Mouse (Mus musculus): ENCODE results near the gene Thyn1. TPM values are rescaled to one million over a fixed set of nuclear protein-coding genes. Genes with fewer than 3 reads are reported as not detected.

Thyn1 gene
- total and polyA plus RNA-seq, 3 experiments: 141 to 203 (median 150) TPM

DNA sequence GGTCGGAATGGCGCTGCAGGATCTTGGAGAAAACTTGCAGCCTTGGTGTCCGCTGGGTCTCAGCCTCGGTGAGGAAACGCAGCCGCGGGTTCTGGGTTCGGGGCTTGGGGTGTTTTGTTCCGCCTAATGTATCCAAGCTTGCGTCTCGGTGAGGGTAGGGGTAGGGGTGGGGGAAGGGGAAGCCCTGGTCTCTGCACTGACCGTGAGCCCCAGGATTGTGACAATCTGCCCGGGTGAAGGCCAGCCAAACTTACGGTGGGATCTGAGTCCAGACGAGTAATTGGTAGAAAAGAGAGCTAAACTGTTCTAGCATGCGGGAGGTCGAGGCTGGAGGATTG lies 31.2 kb downstream of the Thyn1 start:
- in situ Hi-C loops (cut with MboI; ENCODE audit: low pct_ligation_motif_present, low pct_unique_long_range_greater_than_20kb, low sequenced_read_pairs): no loop called here
- peak overlapping the region; percentile 88 for H3K4me2 ChIP-seq (ENCODE audit: insufficient read depth, low read depth, poor library complexity, severe bottlenecking)
- H3K9ac ChIP-seq (ENCODE audit: insufficient read depth, low read depth): peak overlapping the region; percentile 91
- no peak for TF ChIP-seq POLR2AphosphoS2 (IDR thresholded peaks at IDR 0.05; ENCODE audit: low read depth, low read length)
- no peak for TF ChIP-seq JUN (IDR thresholded peaks at IDR 0.05; ENCODE audit: insufficient read depth, low read depth, low read length)
- peak; percentile 31; the same call in 1 of the 2 replicates for TF ChIP-seq TCF12 (IDR thresholded peaks at IDR 0.05; ENCODE audit: low read depth, low read length)
- peak; percentile 50; the same call in 1 of the 2 replicates for TF ChIP-seq CHD2 (IDR thresholded peaks at IDR 0.05; ENCODE audit: low read length)
- no peak for TF ChIP-seq JUND (conservative IDR thresholded peaks at IDR 0.05; ENCODE audit: low read depth, low read length)
- TF ChIP-seq HCFC1 (IDR thresholded peaks at IDR 0.05; ENCODE audit: low read depth, low read length): no peak; the same call in 1 of the 2 replicates
- TF ChIP-seq USF1 (IDR thresholded peaks at IDR 0.05; ENCODE audit: low read depth, low read length): no peak
- peak; percentile 57 for TF ChIP-seq SIN3A (IDR thresholded peaks at IDR 0.05; ENCODE audit: low read length)
- TF ChIP-seq IRF4 (IDR thresholded peaks at IDR 0.05; ENCODE audit: low read depth, low read length): 0 out of 2 replicates have a peak, but pooled peaks have one; percentile 6
- TF ChIP-seq KAT2A (IDR thresholded peaks at IDR 0.05; ENCODE audit: insufficient replicate concordance, low read length): 0 out of 2 replicates have a peak, but pooled peaks have one; percentile 6
- no peak for TF ChIP-seq GABPA (IDR thresholded peaks at IDR 0.05; ENCODE audit: insufficient replicate concordance, low read depth, low read length)
- TF ChIP-seq POLR2A (IDR thresholded peaks at IDR 0.05; ENCODE audit: low read depth, low read length): peak; percentile 57; the same call in 1 of the 2 replicates
- dilution Hi-C loops (cut with MboI; ENCODE audit: extremely low pct_ligation_motif_present, extremely low pct_unique_long_range_greater_than_20kb, low sequenced_read_pairs): no loop called here
- peaks cover 48% of the 10 kb centered on the region for H3K79me2 ChIP-seq (replicated peaks; ENCODE audit: control insufficient read depth, extremely low read depth, insufficient read depth, poor library complexity, severe bottlenecking)
- H3K4me3 ChIP-seq (replicated peaks in 1 of 3; ENCODE audit: low read depth in 2 of 3, low read length in 2 of 3, poor library complexity in 1 of 3): peak overlapping the region; percentile 71 to 98 (median 88)
- H3K36me3 ChIP-seq (replicated peaks in 1 of 2; ENCODE audit: control insufficient read depth in 1 of 2, insufficient read depth in 1 of 2, low read length in 1 of 2): peaks cover 2 to 30% of the 10 kb centered on the region in 2 experiments
- no peak for DNase-seq (ENCODE audit: extremely low read depth)
- H3K27me3 ChIP-seq (replicated peaks): peaks cover 2% of the 10 kb centered on the region
- H3K4me1 ChIP-seq (ENCODE audit: control insufficient read depth in 1 of 2, insufficient read depth in 2 of 2): peaks cover 17 to 49% of the 10 kb centered on the region in 2 experiments
- H3K9me3 ChIP-seq (replicated peaks; ENCODE audit: low read length): no peaks in the 10 kb centered on the region
- H3K27ac ChIP-seq (ENCODE audit: insufficient read depth, low read depth): no peak overlapping the region

DNA sequence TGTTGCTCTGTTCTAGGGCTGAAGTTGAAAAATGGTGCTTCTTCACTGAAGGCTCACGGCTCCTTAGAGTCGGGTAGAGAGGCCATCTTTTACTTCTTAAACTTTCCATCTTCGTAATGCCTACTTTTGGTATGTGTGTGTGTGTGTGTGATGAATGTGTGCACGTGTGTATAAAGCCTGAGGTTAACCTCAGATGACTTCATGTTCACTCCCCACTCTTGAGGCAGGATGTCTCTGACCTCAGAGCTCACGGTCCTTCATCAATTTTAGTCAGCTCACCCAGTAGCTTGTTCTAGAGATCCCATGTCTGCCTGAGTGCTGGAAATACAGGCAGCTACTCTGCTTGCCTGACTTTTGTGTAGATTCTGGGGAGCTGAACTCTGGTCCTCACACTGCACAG lies 44.4 kb downstream of the Thyn1 start:
- no peak overlapping the region for H3K9ac ChIP-seq (ENCODE audit: insufficient read depth, low read depth)
- in situ Hi-C loops (cut with MboI; ENCODE audit: low pct_ligation_motif_present, low pct_unique_long_range_greater_than_20kb, low sequenced_read_pairs) (no loop called here), dilution Hi-C loops (cut with MboI; ENCODE audit: extremely low pct_ligation_motif_present, extremely low pct_unique_long_range_greater_than_20kb, low sequenced_read_pairs) (no loop called here)
- H3K9me3 ChIP-seq (replicated peaks; ENCODE audit: low read length): no peaks in the 10 kb centered on the region
- no peak overlapping the region; the same call in 1 of the 2 replicates for H3K27ac ChIP-seq (ENCODE audit: insufficient read depth, low read depth)
- peaks cover 68 to 97% of the 10 kb centered on the region in 2 experiments for H3K36me3 ChIP-seq (replicated peaks in 1 of 2; ENCODE audit: control insufficient read depth in 1 of 2, insufficient read depth in 1 of 2, low read length in 1 of 2)
- DNase-seq (ENCODE audit: extremely low read depth): no peak
- TF ChIP-seq BHLHE40 (IDR thresholded peaks at IDR 0.05; ENCODE audit: low read depth, low read length) (0 out of 2 replicates have a peak, but pooled peaks have one; percentile 24), SMC3 (IDR thresholded peaks at IDR 0.05; ENCODE audit: low read depth, low read length) (no peak)
- no peak overlapping the region for H3K4me3 ChIP-seq (replicated peaks in 1 of 3; ENCODE audit: low read depth in 2 of 3, low read length in 2 of 3, poor library complexity in 1 of 3)
- no peaks in the 10 kb centered on the region for H3K79me2 ChIP-seq (replicated peaks; ENCODE audit: control insufficient read depth, extremely low read depth, insufficient read depth, poor library complexity, severe bottlenecking)
- no peaks in the 10 kb centered on the region for H3K27me3 ChIP-seq (replicated peaks)
- no peak overlapping the region for H3K4me2 ChIP-seq (ENCODE audit: insufficient read depth, low read depth, poor library complexity, severe bottlenecking)
- H3K4me1 ChIP-seq (ENCODE audit: control insufficient read depth in 1 of 2, insufficient read depth in 2 of 2): no peaks in the 10 kb centered on the region

- Histone ChIP-seq H3K9me3 (replicated peaks; ENCODE audit: low read length) (no peaks in the 10 kb centered on the region), H3K4me3 (replicated peaks in 1 of 3; ENCODE audit: low read depth in 2 of 3, low read length in 2 of 3, poor library complexity in 1 of 3) (no peak overlapping the region), H3K9ac (ENCODE audit: insufficient read depth, low read depth) (no peak overlapping the region), H3K27me3 (replicated peaks) (no peaks in the 10 kb centered on the region), H3K4me1 (ENCODE audit: control insufficient read depth in 1 of 2, insufficient read depth in 2 of 2) (no peaks in the 10 kb centered on the region), H3K36me3 (replicated peaks in 1 of 2; ENCODE audit: control insufficient read depth in 1 of 2, insufficient read depth in 1 of 2, low read length in 1 of 2) (peaks cover 62 to 94% of the 10 kb centered on the region in 2 experiments), H3K4me2 (ENCODE audit: insufficient read depth, low read depth, poor library complexity, severe bottlenecking) (no peak overlapping the region), H3K79me2 (replicated peaks; ENCODE audit: control insufficient read depth, extremely low read depth, insufficient read depth, poor library complexity, severe bottlenecking) (no peaks in the 10 kb centered on the region), H3K27ac (ENCODE audit: insufficient read depth, low read depth) (no peak overlapping the region)
- DNase-seq (ENCODE audit: extremely low read depth): no peak
- dilution Hi-C loops (cut with MboI; ENCODE audit: extremely low pct_ligation_motif_present, extremely low pct_unique_long_range_greater_than_20kb, low sequenced_read_pairs): no loop called here
- TF ChIP-seq SIN3A (IDR thresholded peaks at IDR 0.05; ENCODE audit: low read length) (no peak), CTCF (conservative IDR thresholded peaks at IDR 0.05 in 1 of 2, IDR thresholded peaks at IDR 0.05 in 1 of 2; ENCODE audit: low read depth in 2 of 2, low read length in 2 of 2) (peak in 1 of 2 experiments; percentile 20; a peak in 1 of 4 replicates)
- in situ Hi-C loops (cut with MboI; ENCODE audit: low pct_ligation_motif_present, low pct_unique_long_range_greater_than_20kb, low sequenced_read_pairs): no loop called here
Observed at GRCm38 (mm10) chr9:27049492-27049891, 50.0 kb downstream of the Thyn1 start.

Other genes with a start within 250 kb of the Thyn1 start
- gene Glb1l2, start 193.2 kb upstream of the Thyn1 start, total RNA-seq (2012; rRNA removed): not detected in 2 replicates
- gene Glb1l2, start 193.2 kb upstream of the Thyn1 start, total RNA-seq (2014; rRNA removed): not detected in 2 replicates
- gene Glb1l2, start 193.2 kb upstream of the Thyn1 start, polyA plus RNA-seq (2012; ENCODE audit: insufficient read length, low read depth): not detected in 2 replicates
- gene Glb1l3, start 138.8 kb upstream of the Thyn1 start, total RNA-seq (2012; rRNA removed): not detected in 2 replicates
- not detected in 2 replicates for gene Glb1l3, start 138.8 kb upstream of the Thyn1 start, total RNA-seq (2014; rRNA removed)
- gene Glb1l3, start 138.8 kb upstream of the Thyn1 start, polyA plus RNA-seq (2012; ENCODE audit: insufficient read length, low read depth): not detected in 2 replicates
- gene Gm1110, start 76.6 kb upstream of the Thyn1 start, total RNA-seq (2012; rRNA removed): 5.1 and 10.6 TPM in 2 replicates
- gene Gm1110, start 76.6 kb upstream of the Thyn1 start, total RNA-seq (2014; rRNA removed): 0.35 TPM in 1 of 2 replicates, not detected in the other
- gene Gm1110, start 76.6 kb upstream of the Thyn1 start, polyA plus RNA-seq (2012; ENCODE audit: insufficient read length, low read depth): 0.27 TPM in 1 of 2 replicates, not detected in the other
- 22.8 and 24.7 TPM in 2 replicates for gene Acad8, start 144 bp upstream of the Thyn1 start, total RNA-seq (2012; rRNA removed)
- 21.7 and 26.7 TPM in 2 replicates for gene Acad8, start 144 bp upstream of the Thyn1 start, total RNA-seq (2014; rRNA removed)
- gene Acad8, start 144 bp upstream of the Thyn1 start, polyA plus RNA-seq (2012; ENCODE audit: insufficient read length, low read depth): 13.7 and 18.8 TPM in 2 replicates
- 30.5 and 33.8 TPM in 2 replicates for gene Vps26b, start 30.4 kb downstream of the Thyn1 start, total RNA-seq (2012; rRNA removed)
- gene Vps26b, start 30.4 kb downstream of the Thyn1 start, total RNA-seq (2014; rRNA removed): 21.0 and 22.3 TPM in 2 replicates
- gene Vps26b, start 30.4 kb downstream of the Thyn1 start, polyA plus RNA-seq (2012; ENCODE audit: insufficient read length, low read depth): 16.6 and 17.7 TPM in 2 replicates
- gene Ncapd3, start 30.5 kb downstream of the Thyn1 start, total RNA-seq (2012; rRNA removed): 32.2 and 33.7 TPM in 2 replicates
- gene Ncapd3, start 30.5 kb downstream of the Thyn1 start, total RNA-seq (2014; rRNA removed): 38.2 and 39.2 TPM in 2 replicates
- gene Ncapd3, start 30.5 kb downstream of the Thyn1 start, polyA plus RNA-seq (2012; ENCODE audit: insufficient read length, low read depth): 23.5 and 29.9 TPM in 2 replicates
- 0.13 and 0.17 TPM in 2 replicates for gene Jam3, start 155.7 kb downstream of the Thyn1 start, total RNA-seq (2012; rRNA removed)
- gene Jam3, start 155.7 kb downstream of the Thyn1 start, total RNA-seq (2014; rRNA removed): 0.57 and 0.72 TPM in 2 replicates
- gene Jam3, start 155.7 kb downstream of the Thyn1 start, polyA plus RNA-seq (2012; ENCODE audit: insufficient read length, low read depth): 1.7 and 2.0 TPM in 2 replicates

Data from CH12.LX (cell line).